Mouse (Mus musculus) kidney, adult 2 months (tissue): ENCODE measurements around the gene Eprs. TPM values are rescaled to one million over a fixed set of nuclear protein-coding genes. Genes with fewer than 3 reads are reported as not detected.
"Not testable (repeated sequence)": the region's sequence is repeated elsewhere in the genome, so short reads cannot be mapped to it uniquely, and the experiment has no call there.

ENCODE experiments used
- DNase-seq: peaks from one replicate; pipeline ENCODE4 v3.0.0; 2021
- H3K27ac ChIP-seq: fragments of 200-500 bp; 2 replicates; pipeline ENCODE4 v1.5.1; 2012; ENCODE audit warnings: low read depth, low read length, control low read depth, inconsistent platforms; ENCODE audit not compliant: insufficient read depth
- H3K27me3 ChIP-seq: fragments of 200-500 bp; replicated peaks from 2 replicates; pipeline ENCODE4 v1.6.1; 2012; ENCODE audit warnings: mild to moderate bottlenecking, moderate library complexity, low read length, inconsistent platforms; ENCODE audit not compliant: control insufficient read depth, insufficient read depth
- H3K36me3 ChIP-seq: fragments of 200-500 bp; 2 replicates; pipeline ENCODE4 v1.6.1; 2012; ENCODE audit warnings: mild to moderate bottlenecking, moderate library complexity, low read length, inconsistent platforms; ENCODE audit not compliant: control insufficient read depth, insufficient read depth
- H3K4me1 ChIP-seq: fragments of 200-500 bp; 2 replicates; pipeline ENCODE4 v1.6.1; 2011; ENCODE audit warnings: low read length; ENCODE audit not compliant: control insufficient read depth, insufficient read depth
- H3K4me3 ChIP-seq: fragments of 200-500 bp; 2 replicates; pipeline ENCODE4 v1.5.1; 2011; ENCODE audit warnings: mild to moderate bottlenecking, low read depth, low read length, control low read depth; ENCODE audit not compliant: insufficient read depth
- CTCF ChIP-seq: fragments of 200-500 bp; conservative IDR thresholded peaks from 2 replicates; pipeline ENCODE4 v1.5.1; 2011; ENCODE audit warnings: low read depth, mild to moderate bottlenecking, control low read depth, low read length, moderate library complexity, mixed read lengths; ENCODE audit not compliant: insufficient read depth, insufficient read length
- POLR2A ChIP-seq: fragments of 200-500 bp; IDR thresholded peaks from one replicate; pipeline ENCODE4 v1.6.1; 2011; ENCODE audit warnings: low read depth, low read length, control low read depth
- WGBS: fragments of 180-500 bp; shearing (Covaris S2); methylation state at CpG from one replicate; pipeline ENCODE4 v1.1.7; 2018; 5-methylcytosine and 5-hydroxymethylcytosine counted together
- polyA plus RNA-seq: library from polyadenylated mRNA; depleted of rRNA; stranded (reverse); fragments of >200 nt; gene quantifications from 2 replicates; pipeline ENCODE4 v1.2.3, GENCODE M21; 2012; rRNA removed

Eprs gene
- 9.7 and 13.0 TPM in 2 replicates for polyA plus RNA-seq

- 0 out of 2 replicates have a peak, but pooled peaks cover 2% of the 10 kb centered on the region for H3K36me3 ChIP-seq
- WGBS = under 1% methylated on average over 92 of the region's 92 CpGs
Observed at GRCm38 (mm10) chr1:185362677-185363520, at the start of gene Eprs. Eprs (plus strand) TSS chr1:185363044.

GRCm38 (mm10) chr1:185314546-185314945 lies 48.3 kb upstream of the Eprs start:
- 88% methylated on average over 4 of the region's 4 CpGs for WGBS
- DNase-seq = no peak
- no peaks in the 10 kb centered on the region for H3K4me1 ChIP-seq
- H3K27me3 ChIP-seq = no peaks in the 10 kb centered on the region
- no peak overlapping the region for H3K27ac ChIP-seq
- TF ChIP-seq CTCF (no peak), POLR2A (no peak)
- peaks cover 2% of the 10 kb centered on the region; the same call in 1 of the 2 replicates for H3K36me3 ChIP-seq
- H3K4me3 ChIP-seq = no peak overlapping the region

More at GRCm38 (mm10) chr1:185362677-185363520, at the start of gene Eprs:
- Histone ChIP-seq H3K4me3 (peak within 1 kb of the TSS; percentile 83), H3K4me1 (peaks cover 4% of the 10 kb centered on the region; the same call in 1 of the 2 replicates), H3K27me3 (no peaks in the 10 kb centered on the region), H3K27ac (peak within 1 kb of the TSS; percentile 76)
- peak; percentile 60 for TF ChIP-seq POLR2A
- TF ChIP-seq CTCF = no peak
- DNase-seq = peak; percentile 99

DNA sequence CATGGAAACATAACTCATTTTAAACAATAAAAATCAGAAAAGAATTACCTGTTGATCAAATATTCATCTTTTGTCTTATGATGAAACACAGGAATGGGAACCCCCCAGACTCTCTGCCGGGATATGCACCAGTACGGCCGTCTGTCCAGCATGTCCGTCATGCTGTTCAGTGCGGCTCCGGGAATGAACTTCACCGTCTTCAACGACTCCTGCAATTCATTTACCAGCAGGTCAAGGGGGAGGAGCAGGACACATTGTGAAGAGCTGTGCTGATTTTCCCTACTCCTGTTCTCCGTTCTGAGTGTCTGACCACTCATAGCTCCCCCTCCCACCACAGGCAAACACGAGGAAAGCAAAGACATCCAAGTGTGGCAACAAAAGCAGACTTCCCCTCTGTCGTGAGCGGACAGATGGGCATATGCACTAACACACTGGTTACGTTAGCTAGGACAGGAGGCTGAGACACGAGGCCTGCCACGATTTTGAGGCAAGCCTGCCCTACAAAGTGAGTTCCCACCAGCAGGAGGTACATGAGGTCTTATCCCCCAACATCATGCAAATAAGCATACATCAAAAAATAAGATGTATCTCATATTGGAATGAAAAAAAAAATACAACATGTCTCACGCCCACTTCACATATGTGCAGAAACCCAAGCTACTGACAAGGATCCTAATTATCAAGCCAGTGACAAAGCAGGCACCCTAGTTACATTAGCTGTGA lies 46.8 kb upstream of the Eprs start:
- Histone ChIP-seq H3K27ac (no peak overlapping the region), H3K4me3 (no peak overlapping the region), H3K36me3 (peaks cover 2% of the 10 kb centered on the region; the same call in 1 of the 2 replicates), H3K27me3 (no peaks in the 10 kb centered on the region), H3K4me1 (no peaks in the 10 kb centered on the region)
- 68% methylated on average over 16 of the region's 16 CpGs for WGBS
- TF ChIP-seq POLR2A (no peak), CTCF (no peak)
- peak; percentile 66 for DNase-seq

DNA sequence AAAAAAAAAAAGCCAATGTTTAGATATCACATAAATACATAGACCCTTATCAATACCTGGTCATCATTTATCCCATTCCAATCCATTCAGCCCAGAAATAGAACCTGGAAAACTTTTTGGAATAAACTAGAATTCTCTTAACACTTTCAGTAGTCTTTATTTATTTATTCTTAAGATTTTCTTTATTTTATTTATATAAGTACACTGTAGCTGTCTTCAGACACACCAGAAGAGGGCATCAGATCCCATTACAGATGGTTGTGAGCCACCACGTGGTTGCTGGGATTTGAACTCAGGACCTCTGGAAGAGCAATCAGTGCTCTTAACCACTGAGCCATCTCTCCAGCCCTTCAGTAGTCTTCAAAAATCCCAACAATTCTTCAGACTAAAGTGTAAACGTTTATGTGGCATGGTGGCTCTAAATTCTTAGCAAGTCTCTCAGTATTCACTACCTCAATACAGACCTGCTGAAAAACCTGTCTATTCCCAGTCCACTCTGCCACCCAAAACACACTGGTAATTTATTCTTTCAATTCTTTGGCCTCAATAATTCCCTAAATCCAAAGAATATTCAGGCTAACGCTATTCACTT lies 35.0 kb upstream of the Eprs start:
- not testable (repeated sequence) for H3K36me3 ChIP-seq, H3K27ac ChIP-seq, DNase-seq, H3K27me3 ChIP-seq, H3K4me3 ChIP-seq, H3K4me1 ChIP-seq
- WGBS = 43% methylated on average over 3 of the region's 3 CpGs

DNA sequence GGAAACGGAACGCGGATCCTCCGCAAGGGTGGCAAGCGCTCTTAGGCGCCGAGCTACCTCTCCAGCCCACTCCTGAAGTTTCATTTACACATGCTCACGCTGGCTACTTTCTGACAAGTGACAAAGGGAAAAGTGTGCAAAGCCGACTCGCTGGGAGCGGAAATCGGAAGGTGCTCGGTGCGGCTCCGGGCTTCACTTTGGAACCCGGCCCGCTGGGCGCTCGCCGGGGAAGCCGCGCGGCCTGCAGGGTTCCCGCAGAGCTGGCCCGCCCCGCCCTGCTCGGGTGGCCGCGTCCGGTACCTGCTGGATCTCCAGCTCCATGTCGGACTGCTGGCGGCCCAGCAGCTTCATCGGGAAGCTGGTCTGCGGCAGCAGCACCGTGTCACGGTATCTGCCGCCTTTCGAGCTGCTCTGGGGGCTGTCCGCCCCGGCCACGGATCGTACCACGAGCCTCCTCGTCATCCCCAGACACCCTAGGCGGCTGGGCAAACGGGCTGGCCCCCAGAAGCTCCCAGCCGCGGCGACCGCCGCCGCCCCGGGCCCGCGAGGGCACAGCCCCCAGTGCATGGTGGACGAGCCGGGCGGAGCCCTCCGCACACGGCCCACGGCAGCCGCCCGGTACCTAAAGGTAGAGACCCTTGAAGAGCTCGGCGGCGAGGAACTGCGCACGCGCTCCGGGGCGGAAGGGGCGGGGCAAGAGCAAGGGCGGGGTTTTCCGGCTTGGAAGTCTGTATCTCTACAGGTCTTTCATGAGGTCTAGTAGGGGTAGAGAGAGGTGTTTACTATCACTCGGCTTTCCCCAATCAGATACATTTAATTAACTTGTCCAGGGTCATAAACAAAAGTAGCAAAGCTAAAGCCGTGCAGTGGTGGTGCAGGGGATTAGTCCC lies 33.9 kb upstream of the Eprs start, which contains the start of gene Iars2:
Iars2 (minus strand) TSS at position 676 of the 890 bp plus-strand sequence.
- Histone ChIP-seq H3K4me1 (no peaks in the 10 kb centered on the region), H3K36me3 (peaks cover 2% of the 10 kb centered on the region; the same call in 1 of the 2 replicates), H3K27me3 (no peaks in the 10 kb centered on the region), H3K4me3 (peak within 1 kb of the TSS; percentile 93), H3K27ac (peak within 1 kb of the TSS; percentile 76)
- DNase-seq = peak; percentile 94
- TF ChIP-seq CTCF = no peak
- TF ChIP-seq POLR2A = peak; percentile 33
- WGBS = under 1% methylated on average over 76 of the region's 76 CpGs

- 93% methylated on average over 8 of the region's 8 CpGs for WGBS
- Histone ChIP-seq H3K27ac (no peak overlapping the region), H3K4me3 (no peak overlapping the region), H3K36me3 (peaks cover under 1% of the 10 kb centered on the region; the same call in 1 of the 2 replicates), H3K27me3 (no peaks in the 10 kb centered on the region), H3K4me1 (peaks cover 4% of the 10 kb centered on the region; the same call in 1 of the 2 replicates)
- DNase-seq = no peak
- TF ChIP-seq POLR2A (no peak), CTCF (no peak)
Observed at GRCm38 (mm10) chr1:185329851-185330250, 33.0 kb upstream of the Eprs start.
